Mouse (Mus musculus): ENCODE data around the gene Camk1.

- TF ChIP-seq NRF1 (IDR thresholded peaks at IDR 0.05; ENCODE audit: insufficient read depth, low read depth, low read length, poor library complexity, severe bottlenecking), result no peak
- no peak for TF ChIP-seq RCOR1 (IDR thresholded peaks at IDR 0.05; ENCODE audit: low read depth, low read length)
- TF ChIP-seq TBP (IDR thresholded peaks at IDR 0.05; ENCODE audit: low read depth, low read length), result no peak
- TF ChIP-seq CHD1 (IDR thresholded peaks at IDR 0.05; ENCODE audit: low read depth, low read length), result no peak
- TF ChIP-seq KAT2A (conservative IDR thresholded peaks at IDR 0.05; ENCODE audit: low read depth, low read length), result no peak
- TF ChIP-seq CTCF (IDR thresholded peaks at IDR 0.05 in 2 of 3, conservative IDR thresholded peaks at IDR 0.05 in 1 of 3; ENCODE audit: control insufficient read depth in 1 of 3, insufficient read depth in 1 of 3, low read depth in 2 of 3, low read length in 3 of 3, poor library complexity in 1 of 3, severe bottlenecking in 1 of 3), result no peak
- no peak for TF ChIP-seq MAX (IDR thresholded peaks at IDR 0.05; ENCODE audit: low read length)
- TF ChIP-seq POLR2A (IDR thresholded peaks at IDR 0.05; ENCODE audit: control insufficient read depth in 1 of 2, insufficient read depth in 1 of 2, low read depth in 1 of 2, low read length in 2 of 2, poor library complexity in 1 of 2), result peak in 1 of 2 experiments; percentile 54; a peak in 2 of 4 replicates
- TF ChIP-seq NELFE (IDR thresholded peaks at IDR 0.05; ENCODE audit: low read depth, low read length), result 0 out of 2 replicates have a peak, but pooled peaks have one; percentile 26
- no peak for TF ChIP-seq EP300 (IDR thresholded peaks at IDR 0.05; ENCODE audit: low read depth in 1 of 2, low read length in 2 of 2)
- TF ChIP-seq MXI1 (IDR thresholded peaks at IDR 0.05; ENCODE audit: low read depth, low read length), result no peak
- TF ChIP-seq ZNF384 (IDR thresholded peaks at IDR 0.05; ENCODE audit: low read depth, low read length), result no peak
- no peak for TF ChIP-seq POLR2AphosphoS5 (IDR thresholded peaks at IDR 0.05; ENCODE audit: borderline replicate concordance, low read depth, low read length)
Observed at GRCm38 (mm10) chr6:113343177-113344092, at the start of gene Camk1.
